Comparison of ENCODE assay signal across 8 mouse cellular contexts in genomic region chr14:25726226-25727148, GRCm38 (mm10). TPM values are rescaled to one million over a fixed set of nuclear protein-coding genes. Genes with fewer than 3 reads are reported as not detected.
A peak's percentile ranks its signal among the peaks of the same experiment; 100 is the strongest.
DNase-seq lines count a peak whose midpoint lies in the region; ATAC-seq and TF ChIP-seq lines count a peak whose summit lies in the region.

No protein-coding gene starts in this region.

- peaks cover 3% of the 10 kb centered on the region for H3K79me3 ChIP-seq in C2C12 (ENCODE audit: low read depth)

- no peak overlapping the region for H3K4me3 ChIP-seq in forebrain, embryonic 14.5 days (ENCODE audit: low read depth, low read length)
- no peak overlapping the region for H3K4me3 ChIP-seq in forebrain, embryonic 15.5 days
- H3K4me3 ChIP-seq in C2C12 (ENCODE audit: insufficient read depth, poor library complexity, severe bottlenecking), result no peak overlapping the region
- H3K4me3 ChIP-seq in bone marrow macrophage, adult 2 months (ENCODE audit: insufficient read depth, low read length), result no peak overlapping the region
- no peak overlapping the region for H3K4me3 ChIP-seq in heart, embryonic 13.5 days
- H3K4me3 ChIP-seq in limb, embryonic 11.5 days (ENCODE audit: low read depth, low read length), result no peak overlapping the region

- no peak for TF ChIP-seq POLR2A in bone marrow macrophage, adult 2 months (IDR thresholded peaks at IDR 0.05; ENCODE audit: borderline replicate concordance, low read depth, low read length)

- no peak overlapping the region for H3K27ac ChIP-seq in forebrain, embryonic 14.5 days (ENCODE audit: low read depth, low read length)
- H3K27ac ChIP-seq in forebrain, embryonic 15.5 days (replicated peaks), result no peak overlapping the region
- H3K27ac ChIP-seq in bone marrow macrophage, adult 2 months (ENCODE audit: insufficient read depth, low read depth, low read length), result no peak overlapping the region
- H3K27ac ChIP-seq in heart, embryonic 13.5 days (replicated peaks), result peak overlapping the region; percentile 82
- no peak overlapping the region for H3K27ac ChIP-seq in limb, embryonic 11.5 days (replicated peaks; ENCODE audit: low read depth, low read length)

- peaks cover 6% of the 10 kb centered on the region for H3K79me2 ChIP-seq in C2C12 (ENCODE audit: control insufficient read depth, insufficient read depth)

- no peaks in the 10 kb centered on the region for H3K27me3 ChIP-seq in forebrain, embryonic 14.5 days (replicated peaks; ENCODE audit: control insufficient read depth, insufficient read depth, low read length)
- no peaks in the 10 kb centered on the region for H3K27me3 ChIP-seq in forebrain, embryonic 15.5 days
- H3K27me3 ChIP-seq in C2C12 (ENCODE audit: control insufficient read depth, insufficient read depth, insufficient read length), result no peaks in the 10 kb centered on the region
- H3K27me3 ChIP-seq in heart, embryonic 13.5 days (replicated peaks), result no peaks in the 10 kb centered on the region
- H3K27me3 ChIP-seq in limb, embryonic 11.5 days (ENCODE audit: control insufficient read depth, insufficient read depth, low read length), result no peaks in the 10 kb centered on the region

- H3K4me1 ChIP-seq in forebrain, embryonic 14.5 days (ENCODE audit: control insufficient read depth, insufficient read depth, low read length), result no peaks in the 10 kb centered on the region
- H3K4me1 ChIP-seq in forebrain, embryonic 15.5 days, result no peaks in the 10 kb centered on the region; the same call in 1 of the 2 replicates
- H3K4me1 ChIP-seq in bone marrow macrophage, adult 2 months (ENCODE audit: control insufficient read depth, insufficient read depth, low read length), result peaks cover 7% of the 10 kb centered on the region; the same call in 1 of the 2 replicates
- H3K4me1 ChIP-seq in heart, embryonic 13.5 days, result peaks cover 45% of the 10 kb centered on the region
- peaks cover 36% of the 10 kb centered on the region for H3K4me1 ChIP-seq in limb, embryonic 11.5 days (ENCODE audit: control insufficient read depth, insufficient read depth, low read length)

- no peak overlapping the region for H3ac ChIP-seq in C2C12 (ENCODE audit: control insufficient read depth, insufficient read length, low read depth)

- DNase-seq in forebrain, embryonic 14.5 days (ENCODE audit: low spot score), result peak; percentile 67
- DNase-seq in limb, embryonic 11.5 days (ENCODE audit: low spot score), result peak; percentile 86
- DNase-seq in retina, embryonic 14.5 days (ENCODE audit: low spot score), result peak; percentile 82
- DNase-seq in frontal cortex, postnatal 25 days (ENCODE audit: low spot score in 2 of 2), result no peak

- 0 out of 2 replicates have a peak, but pooled peaks have one; percentile 29 for ATAC-seq in forebrain, embryonic 14.5 days
- no peak for ATAC-seq in forebrain, embryonic 15.5 days (replicated peaks)
- ATAC-seq in heart, embryonic 13.5 days (ENCODE audit: extremely low read depth, insufficient number of reproducible peaks, low FRiP score, low TSS enrichment), result no peak
- 0 out of 2 replicates have a peak, but pooled peaks have one; percentile 31 for ATAC-seq in limb, embryonic 11.5 days (ENCODE audit: insufficient number of reproducible peaks, low FRiP score, low TSS enrichment, low read depth)

- 59% methylated on average over 20 of the region's 20 CpGs for WGBS in forebrain, embryonic 14.5 days
- whole genome bisulfite sequencing in forebrain, embryonic 15.5 days, result 58% methylated on average over 20 of the region's 20 CpGs
- 50% methylated on average over 20 of the region's 20 CpGs for whole genome bisulfite sequencing in heart, embryonic 13.5 days
- WGBS in limb, embryonic 11.5 days, result 46% methylated on average over 20 of the region's 20 CpGs

- peak; percentile 62 for TF ChIP-seq CTCF in C2C12 (IDR thresholded peaks at IDR 0.05; ENCODE audit: control insufficient read depth, insufficient read depth, insufficient read length)
- peak; percentile 98 for TF ChIP-seq CTCF in bone marrow macrophage, adult 2 months (IDR thresholded peaks at IDR 0.05; ENCODE audit: low read depth, low read length)

- H3K9me3 ChIP-seq in forebrain, embryonic 14.5 days (replicated peaks; ENCODE audit: control insufficient read depth, low read length), result no peaks in the 10 kb centered on the region
- no peaks in the 10 kb centered on the region for H3K9me3 ChIP-seq in forebrain, embryonic 15.5 days
- H3K9me3 ChIP-seq in heart, embryonic 13.5 days, result no peaks in the 10 kb centered on the region
- no peaks in the 10 kb centered on the region for H3K9me3 ChIP-seq in limb, embryonic 11.5 days (ENCODE audit: control insufficient read depth, low read length)

- H3K36me3 ChIP-seq in forebrain, embryonic 14.5 days (ENCODE audit: control insufficient read depth, insufficient read depth, low read length), result no peaks in the 10 kb centered on the region
- no peaks in the 10 kb centered on the region for H3K36me3 ChIP-seq in forebrain, embryonic 15.5 days
- peaks cover 33% of the 10 kb centered on the region for H3K36me3 ChIP-seq in C2C12 (ENCODE audit: control insufficient read depth, insufficient read depth)
- H3K36me3 ChIP-seq in heart, embryonic 13.5 days, result peaks cover 28% of the 10 kb centered on the region
- H3K36me3 ChIP-seq in limb, embryonic 11.5 days (ENCODE audit: control insufficient read depth, insufficient read depth, low read length), result no peaks in the 10 kb centered on the region

- H3K4me2 ChIP-seq in forebrain, embryonic 14.5 days (ENCODE audit: low read length), result no peak overlapping the region
- H3K4me2 ChIP-seq in forebrain, embryonic 15.5 days (replicated peaks), result no peak overlapping the region
- no peak overlapping the region for H3K4me2 ChIP-seq in heart, embryonic 13.5 days
- no peak overlapping the region for H3K4me2 ChIP-seq in limb, embryonic 11.5 days (ENCODE audit: low read depth, severe bottlenecking)

- no peak overlapping the region for H3K9ac ChIP-seq in forebrain, embryonic 14.5 days (ENCODE audit: low read length)
- H3K9ac ChIP-seq in forebrain, embryonic 15.5 days (replicated peaks), result no peak overlapping the region
- H3K9ac ChIP-seq in heart, embryonic 13.5 days, result no peak overlapping the region; the same call in 1 of the 2 replicates
- no peak overlapping the region for H3K9ac ChIP-seq in limb, embryonic 11.5 days (ENCODE audit: low read length)

TF ChIP-seq in C2C12, 6 proteins besides CTCF, POLR2A, EP300 and RAD21:
- TF ChIP-seq USF1 (IDR thresholded peaks at IDR 0.05; ENCODE audit: low read depth), result no peak
- no peak for TF ChIP-seq FOSL1 (IDR thresholded peaks at IDR 0.05; ENCODE audit: insufficient read depth, low read length, poor library complexity, severe bottlenecking)
- TF ChIP-seq MAX (IDR thresholded peaks at IDR 0.05), result no peak
- no peak for TF ChIP-seq MYOD1 (IDR thresholded peaks at IDR 0.05; ENCODE audit: control insufficient read depth, insufficient read length, low read depth)
- no peak for TF ChIP-seq MYOG (IDR thresholded peaks at IDR 0.05; ENCODE audit: control insufficient read depth, extremely low read depth, insufficient read length)
- TF ChIP-seq CEBPB (IDR thresholded peaks at IDR 0.05; ENCODE audit: low read depth), result no peak

RNA-seq across cellular contexts. Expression of gene Ppif, which starts 32.5 kb away (rescaled TPM):
- 25.3 and 28.2 TPM in 2 replicates for polyA plus RNA-seq in forebrain, embryonic 14.5 days (2014; fragmentation: Nextera tagmentation; extraction: Ambion mirVana)
- 21.5 and 24.3 TPM in 2 replicates for polyA plus RNA-seq in forebrain, embryonic 15.5 days (2015; fragmentation: Nextera tagmentation; extraction: Ambion mirVana)
- 21.4 TPM for polyA plus RNA-seq in C2C12 (2012; fragmentation: generic; extraction: Trizol)
- polyA plus RNA-seq in bone marrow macrophage, adult 2 months (2012; ENCODE audit: insufficient read depth, insufficient read length, missing spikeins), result 6.0 and 9.4 TPM in 2 replicates
- 93.7 and 99.8 TPM in 2 replicates for polyA plus RNA-seq in heart, embryonic 13.5 days (2015; fragmentation: Nextera tagmentation; extraction: Ambion mirVana)
- 47.4 and 50.9 TPM in 2 replicates for polyA plus RNA-seq in limb, embryonic 11.5 days (2014; fragmentation: Nextera tagmentation; extraction: Ambion mirVana)

RNA-seq across cellular contexts. Expression of gene Zcchc24, which starts 42.4 kb away (rescaled TPM):
- 8.0 and 9.8 TPM in 2 replicates for polyA plus RNA-seq in forebrain, embryonic 14.5 days (2014; fragmentation: Nextera tagmentation; extraction: Ambion mirVana)
- 10.7 and 12.3 TPM in 2 replicates for polyA plus RNA-seq in forebrain, embryonic 15.5 days (2015; fragmentation: Nextera tagmentation; extraction: Ambion mirVana)
- 36.4 TPM for polyA plus RNA-seq in C2C12 (2012; fragmentation: generic; extraction: Trizol)
- 31.7 and 34.8 TPM in 2 replicates for polyA plus RNA-seq in bone marrow macrophage, adult 2 months (2012; ENCODE audit: insufficient read depth, insufficient read length, missing spikeins)
- polyA plus RNA-seq in heart, embryonic 13.5 days (2015; fragmentation: Nextera tagmentation; extraction: Ambion mirVana), result 20.8 and 22.6 TPM in 2 replicates
- polyA plus RNA-seq in limb, embryonic 11.5 days (2014; fragmentation: Nextera tagmentation; extraction: Ambion mirVana), result 19.5 and 21.8 TPM in 2 replicates

Comparison
In these comparisons a context has a peak if more than half of its experiments do, and no peak if none do; other contexts are left out.
1. ATAC-seq: peak in forebrain, embryonic 14.5 days (single experiment) and limb, embryonic 11.5 days (single experiment); none in forebrain, embryonic 15.5 days (single experiment) and heart, embryonic 13.5 days (single experiment).
2. DNase-seq: peak in forebrain, embryonic 14.5 days (single experiment), limb, embryonic 11.5 days (single experiment) and retina, embryonic 14.5 days (single experiment); none in frontal cortex, postnatal 25 days (0 of 2).